Mouse (Mus musculus) monocyte, adult 2 months (primary cell): ENCODE data around the gene Ube2t.

ENCODE experiments used
- DNase-seq, 2 experiments: peaks; one replicate each; pipeline ENCODE4 v3.0.0; 2022; ENCODE audit warnings: low spot score in 2 of 2, low read depth in 1 of 2

The Ube2t gene

GRCm38 (mm10) chr1:134962053-134962803 is at the start of gene Ube2t:
TSS of gene Ube2t (plus strand) at chr1:134962565.
- peak; percentile 72 to 88 for DNase-seq

GRCm38 (mm10) chr1:134913535-134913934 is 48.8 kb upstream of the Ube2t start:
- DNase-seq = no peak

GRCm38 (mm10) chr1:134915421-134915820 is 46.9 kb upstream of the Ube2t start:
- no peak for DNase-seq

- DNase-seq = no peak
These were observed 43.4 kb upstream of the Ube2t start for GRCm38 (mm10) chr1:134919010-134919409.

- DNase-seq = no peak
These were observed 29.9 kb upstream of the Ube2t start for GRCm38 (mm10) chr1:134932431-134932830.

GRCm38 (mm10) chr1:134936335-134936734 is 26.0 kb upstream of the Ube2t start:
- no peak for DNase-seq

- no peak for DNase-seq
These were observed 24.1 kb upstream of the Ube2t start for GRCm38 (mm10) chr1:134938233-134938632.

GRCm38 (mm10) chr1:134940863-134941262 is 21.5 kb upstream of the Ube2t start:
- DNase-seq = no peak

GRCm38 (mm10) chr1:134942898-134943297 is 19.5 kb upstream of the Ube2t start:
- DNase-seq = no peak

- DNase-seq = no peak
These were observed 14.8 kb upstream of the Ube2t start for GRCm38 (mm10) chr1:134947590-134947989.

- DNase-seq = no peak
These were observed 12.4 kb upstream of the Ube2t start for GRCm38 (mm10) chr1:134949946-134950345.

GRCm38 (mm10) chr1:134955050-134955636 is 7.2 kb upstream of the Ube2t start:
- DNase-seq = no peak

GRCm38 (mm10) chr1:134955637-134956176 is 6.7 kb upstream of the Ube2t start, which contains the start of gene Ppp1r12b:
TSS of gene Ppp1r12b (minus strand) at chr1:134955942.
- DNase-seq = peak; percentile 70 to 81

GRCm38 (mm10) chr1:134960634-134961033 is 1.7 kb upstream of the Ube2t start:
- DNase-seq = no peak

GRCm38 (mm10) chr1:134962821-134963220 is 456 bp downstream of the Ube2t start:
- no peak for DNase-seq

- DNase-seq = no peak
These were observed 3.1 kb downstream of the Ube2t start for GRCm38 (mm10) chr1:134965430-134965829.

GRCm38 (mm10) chr1:134972920-134973319 is 10.6 kb downstream of the Ube2t start:
- DNase-seq = no peak

GRCm38 (mm10) chr1:134987173-134987961 is 25.0 kb downstream of the Ube2t start:
- no peak for DNase-seq

- no peak for DNase-seq
These were observed 25.6 kb downstream of the Ube2t start for GRCm38 (mm10) chr1:134987962-134988341.

- DNase-seq = peak in 1 of 2 experiments; percentile 46
These were observed 27.0 kb downstream of the Ube2t start for GRCm38 (mm10) chr1:134989372-134989771.

- DNase-seq = no peak
These were observed 29.8 kb downstream of the Ube2t start for GRCm38 (mm10) chr1:134992046-134992645.
